Mouse (Mus musculus): ENCODE data around the gene Samd7. TPM values are rescaled to one million over a fixed set of nuclear protein-coding genes. Genes with fewer than 3 reads are reported as not detected.

Gene Samd7
- polyA plus RNA-seq, 1 experiment from 2014 or later: not detected

DNA sequence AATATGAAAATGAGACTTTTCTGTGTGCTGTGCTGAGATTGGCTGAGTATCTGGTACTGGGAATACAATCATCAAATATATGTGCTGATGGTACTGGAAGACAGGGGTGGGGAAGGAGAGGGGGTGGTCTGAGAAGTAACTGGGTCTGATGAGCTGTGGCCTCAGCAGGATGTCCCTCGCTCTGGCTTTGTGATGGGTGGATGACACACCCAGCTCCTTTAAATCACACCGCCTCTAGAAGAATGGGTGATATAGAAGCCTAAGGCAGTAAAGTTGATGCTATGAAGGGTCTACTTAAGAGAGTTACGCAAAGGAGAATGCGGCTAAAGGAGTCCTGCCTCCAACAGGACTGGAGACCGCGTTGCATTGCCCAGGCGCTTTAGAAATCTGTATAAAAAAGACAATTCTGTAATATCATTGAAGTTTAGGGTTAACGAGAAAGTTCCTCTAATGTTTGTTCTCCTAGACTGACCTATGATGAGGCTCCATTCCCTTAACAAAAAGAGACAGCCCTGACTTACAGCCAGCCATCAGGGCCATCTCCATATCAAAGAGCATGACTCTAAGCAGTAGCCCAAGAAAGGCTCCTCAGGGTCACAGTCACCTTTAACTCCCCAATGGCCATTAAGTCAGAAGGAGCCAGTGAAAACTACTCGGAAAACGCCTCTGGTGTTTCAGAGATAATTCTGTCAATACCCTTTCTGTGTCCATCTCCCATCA, 21.8 kb upstream of the Samd7 start:
- no peak overlapping the region for H3K27ac ChIP-seq (replicated peaks)
- DNase-seq (ENCODE audit: low spot score): no peak
- H3K9me3 ChIP-seq: no peaks in the 10 kb centered on the region
- no peaks in the 10 kb centered on the region for H3K4me1 ChIP-seq
- H3K4me3 ChIP-seq: no peak overlapping the region
- WGBS: 57% methylated on average over 10 of the region's 10 CpGs
- no peaks in the 10 kb centered on the region for H3K27me3 ChIP-seq (replicated peaks; ENCODE audit: low read depth, poor library complexity, severe bottlenecking)
- no peaks in the 10 kb centered on the region for H3K36me3 ChIP-seq (replicated peaks)

DNA sequence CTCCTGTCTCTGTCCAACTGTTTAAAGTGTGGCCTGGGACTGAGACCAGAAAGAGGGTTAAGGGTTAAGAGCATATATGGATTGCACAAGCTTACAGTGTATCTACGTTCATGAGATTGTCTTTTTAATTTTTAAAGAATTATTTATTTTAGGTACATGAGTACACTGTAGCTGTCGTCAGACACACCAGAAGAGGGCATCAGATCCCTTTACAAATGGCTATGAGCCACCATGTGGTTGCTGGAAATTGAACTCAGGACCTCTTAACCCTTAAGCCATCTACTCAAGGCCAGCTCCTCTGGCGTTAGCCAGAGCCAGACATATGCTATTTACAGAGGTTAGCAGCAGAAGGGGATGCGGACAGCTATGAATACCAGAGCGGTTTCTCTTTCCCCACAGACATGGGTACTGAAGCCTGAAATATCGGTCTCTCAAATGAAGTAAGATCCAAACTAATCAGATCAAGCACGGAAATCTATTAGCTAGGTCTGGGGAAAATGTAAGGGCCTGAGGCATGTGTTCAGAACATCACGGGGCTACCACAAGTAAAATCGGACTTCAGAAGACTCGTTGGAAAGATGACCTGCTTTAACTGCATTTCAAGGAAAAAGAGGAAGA, 21.1 kb upstream of the Samd7 start:
- Histone ChIP-seq H3K9me3 (no peaks in the 10 kb centered on the region), H3K27me3 (replicated peaks; ENCODE audit: low read depth, poor library complexity, severe bottlenecking) (no peaks in the 10 kb centered on the region), H3K27ac (replicated peaks) (no peak overlapping the region), H3K4me1 (no peaks in the 10 kb centered on the region), H3K4me3 (no peak overlapping the region), H3K36me3 (replicated peaks) (no peaks in the 10 kb centered on the region)
- no peak for DNase-seq (ENCODE audit: low spot score)
- WGBS: 82% methylated on average over 10 of the region's 10 CpGs

DNA sequence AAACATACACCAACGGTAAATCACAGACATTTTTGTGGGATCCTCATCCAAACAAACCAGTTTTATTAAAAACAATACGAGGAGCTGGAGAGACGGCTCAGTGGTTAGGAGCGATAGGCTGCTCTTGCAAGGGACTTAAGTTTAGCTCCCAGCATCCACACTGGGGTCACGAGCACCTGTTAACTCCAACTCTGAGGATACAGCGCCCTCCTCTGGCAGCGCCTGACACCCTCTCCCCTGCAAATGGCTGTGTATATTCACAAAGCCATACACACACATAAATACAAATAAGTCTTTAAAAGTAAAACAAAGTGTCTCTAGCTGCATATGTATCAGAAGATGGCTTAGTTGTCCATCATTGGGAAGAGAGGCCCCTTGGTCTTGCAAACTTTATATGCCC, 20.6 kb upstream of the Samd7 start:
- Histone ChIP-seq H3K9me3 (no peaks in the 10 kb centered on the region), H3K27ac (replicated peaks) (no peak overlapping the region), H3K4me1 (no peaks in the 10 kb centered on the region), H3K36me3 (replicated peaks) (no peaks in the 10 kb centered on the region), H3K4me3 (no peak overlapping the region), H3K27me3 (replicated peaks; ENCODE audit: low read depth, poor library complexity, severe bottlenecking) (no peaks in the 10 kb centered on the region)
- WGBS: 78% methylated on average over 7 of the region's 7 CpGs
- DNase-seq (ENCODE audit: low spot score): no peak

DNA sequence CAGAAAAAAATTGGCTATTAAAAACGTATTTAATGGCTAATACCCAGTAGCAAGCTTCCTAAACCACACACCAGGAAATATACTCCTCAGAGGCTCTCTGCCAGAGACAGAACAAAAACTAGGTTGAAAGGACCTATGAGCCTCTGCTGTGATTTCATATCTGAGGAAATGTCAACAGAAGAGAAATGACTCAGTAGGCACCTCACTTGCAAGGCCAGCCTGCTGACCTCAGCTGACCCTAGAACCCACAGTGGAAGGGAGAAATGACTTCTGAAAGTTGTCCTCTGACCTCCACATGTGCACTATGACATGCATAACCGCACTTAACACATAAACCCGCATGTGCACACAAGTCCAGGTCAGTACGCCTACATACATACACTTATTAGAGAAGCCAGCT, 18.9 kb upstream of the Samd7 start:
- no peak for DNase-seq (ENCODE audit: low spot score)
- Histone ChIP-seq H3K27ac (replicated peaks) (no peak overlapping the region), H3K9me3 (no peaks in the 10 kb centered on the region), H3K4me1 (no peaks in the 10 kb centered on the region), H3K36me3 (replicated peaks) (no peaks in the 10 kb centered on the region), H3K27me3 (replicated peaks; ENCODE audit: low read depth, poor library complexity, severe bottlenecking) (no peaks in the 10 kb centered on the region), H3K4me3 (no peak overlapping the region)
- WGBS: 76% methylated on average over 4 of the region's 4 CpGs

DNA sequence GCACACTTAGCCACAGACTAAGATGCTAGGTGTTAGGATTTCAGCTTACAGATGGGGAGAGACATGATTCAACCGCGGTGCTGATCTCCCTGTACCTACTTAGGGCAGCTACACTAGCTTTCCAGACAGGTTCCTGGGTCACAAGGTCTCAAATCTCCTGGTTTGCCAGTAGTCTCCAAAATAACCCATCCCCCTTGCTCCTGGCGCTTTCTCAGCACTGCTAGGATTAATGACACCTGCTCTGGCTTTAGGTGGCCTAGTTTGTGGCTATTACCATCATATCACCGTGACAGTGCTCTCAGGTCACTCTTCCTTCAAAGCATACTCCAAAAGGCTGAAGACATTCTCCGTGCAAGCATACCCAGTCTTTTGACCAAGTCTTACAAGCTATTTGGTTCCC, 17.0 kb upstream of the Samd7 start:
- Histone ChIP-seq H3K4me3 (no peak overlapping the region), H3K27me3 (replicated peaks; ENCODE audit: low read depth, poor library complexity, severe bottlenecking) (no peaks in the 10 kb centered on the region), H3K36me3 (replicated peaks) (no peaks in the 10 kb centered on the region), H3K9me3 (no peaks in the 10 kb centered on the region), H3K4me1 (no peaks in the 10 kb centered on the region), H3K27ac (replicated peaks) (no peak overlapping the region)
- DNase-seq (ENCODE audit: low spot score): no peak
- WGBS: 87% methylated on average over 5 of the region's 5 CpGs

DNA sequence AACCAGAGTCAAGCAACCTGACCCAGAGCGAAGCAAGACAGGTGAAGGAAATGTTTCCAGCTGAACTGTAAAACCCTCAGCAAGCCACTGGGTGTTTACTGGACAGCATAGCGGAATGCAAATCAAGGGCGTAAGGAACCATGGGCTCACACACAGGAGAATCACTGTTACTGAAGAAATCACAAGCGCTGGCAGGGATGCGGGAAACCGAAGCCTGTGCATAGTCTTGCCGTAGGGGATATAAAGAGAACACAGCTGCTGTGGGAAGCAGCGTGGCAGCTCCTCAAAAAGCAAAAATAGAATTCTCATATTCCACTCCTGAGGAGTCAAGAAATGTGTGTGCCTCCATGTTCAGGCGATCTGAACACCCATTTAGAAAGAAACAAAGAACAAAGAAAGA, 9.3 kb upstream of the Samd7 start:
- 76% methylated on average over 9 of the region's 9 CpGs for WGBS
- peak; percentile 18 for DNase-seq (ENCODE audit: low spot score)
- Histone ChIP-seq H3K4me3 (no peak overlapping the region), H3K27ac (replicated peaks) (0 out of 2 replicates have a peak overlapping the region, but pooled peaks have one; percentile 5), H3K9me3 (no peaks in the 10 kb centered on the region), H3K36me3 (replicated peaks) (no peaks in the 10 kb centered on the region), H3K27me3 (replicated peaks; ENCODE audit: low read depth, poor library complexity, severe bottlenecking) (no peaks in the 10 kb centered on the region), H3K4me1 (peaks cover 9% of the 10 kb centered on the region; the same call in 1 of the 2 replicates)

DNA sequence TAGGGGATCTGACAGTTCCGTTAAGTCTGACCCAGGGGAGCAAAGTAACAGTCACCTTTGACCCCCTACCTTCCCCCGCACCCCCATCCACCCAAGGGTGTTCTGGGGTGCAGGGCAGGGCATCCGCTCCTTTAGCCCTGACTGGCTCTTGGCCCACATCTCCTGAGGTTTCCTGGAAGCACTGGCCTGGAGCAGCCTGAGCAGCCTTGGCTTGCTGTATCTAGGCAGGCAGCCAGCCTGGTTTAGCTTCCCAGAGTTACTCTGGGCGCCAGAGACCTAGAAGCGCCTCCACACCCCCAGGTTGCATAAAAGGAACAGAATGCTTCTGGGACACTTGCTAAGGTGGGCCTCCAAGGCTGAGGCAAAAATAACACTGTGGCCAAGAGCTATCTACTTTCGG, 4.8 kb upstream of the Samd7 start:
- DNase-seq (ENCODE audit: low spot score): no peak
- Histone ChIP-seq H3K9me3 (peaks cover 3% of the 10 kb centered on the region; the same call in 1 of the 2 replicates), H3K36me3 (replicated peaks) (no peaks in the 10 kb centered on the region), H3K27ac (replicated peaks) (no peak overlapping the region), H3K27me3 (replicated peaks; ENCODE audit: low read depth, poor library complexity, severe bottlenecking) (no peaks in the 10 kb centered on the region), H3K4me3 (no peak overlapping the region), H3K4me1 (peaks cover 9% of the 10 kb centered on the region; the same call in 1 of the 2 replicates)
- 84% methylated on average over 6 of the region's 6 CpGs for WGBS

DNA sequence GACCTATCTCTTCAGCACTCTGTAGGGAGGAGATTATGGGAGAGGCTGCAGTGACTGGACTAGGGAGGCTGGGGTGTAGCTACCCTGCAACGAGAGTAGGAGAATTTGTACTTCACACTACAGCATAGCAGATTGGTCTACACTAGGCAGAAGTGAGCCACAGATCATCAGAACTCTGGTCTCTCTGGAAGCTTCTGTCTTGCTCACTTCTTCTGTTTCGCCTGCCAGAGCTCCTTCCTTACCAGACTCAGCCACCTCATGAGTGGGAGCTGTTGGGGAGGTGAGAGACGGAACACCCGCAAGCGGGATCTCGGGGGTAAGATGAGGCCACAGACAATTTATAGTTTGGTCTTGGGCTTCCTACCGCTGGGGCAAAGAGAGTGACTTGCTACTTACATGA, 3.2 kb upstream of the Samd7 start:
- H3K4me3 ChIP-seq: no peak overlapping the region
- no peaks in the 10 kb centered on the region for H3K27me3 ChIP-seq (replicated peaks; ENCODE audit: low read depth, poor library complexity, severe bottlenecking)
- no peaks in the 10 kb centered on the region for H3K36me3 ChIP-seq (replicated peaks)
- WGBS: 90% methylated on average over 7 of the region's 7 CpGs
- DNase-seq (ENCODE audit: low spot score): no peak
- no peak overlapping the region for H3K27ac ChIP-seq (replicated peaks)
- peaks cover 3% of the 10 kb centered on the region; the same call in 1 of the 2 replicates for H3K9me3 ChIP-seq
- H3K4me1 ChIP-seq: no peaks in the 10 kb centered on the region

DNA sequence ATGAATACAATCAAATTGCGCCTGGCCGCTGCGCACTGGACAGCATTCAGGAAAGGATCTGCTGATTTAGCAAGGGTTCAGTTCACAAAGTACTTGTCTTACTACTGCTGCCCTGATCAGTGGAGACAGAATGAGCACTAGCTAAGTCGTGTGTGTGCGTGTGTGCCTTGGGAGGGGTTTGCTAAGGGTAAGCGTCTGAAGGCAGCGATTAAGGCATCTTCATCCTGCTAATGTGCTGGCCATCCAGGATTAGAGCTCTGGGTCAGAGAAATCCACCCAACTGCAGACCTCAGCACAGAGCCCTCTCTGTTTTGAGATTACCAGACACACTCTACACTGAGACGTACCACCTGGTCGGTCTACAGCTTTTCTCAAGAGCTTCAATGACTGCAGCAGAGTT, 2.2 kb downstream of the Samd7 start:
- DNase-seq (ENCODE audit: low spot score): no peak
- H3K4me3 ChIP-seq: no peak overlapping the region
- H3K36me3 ChIP-seq (replicated peaks): no peaks in the 10 kb centered on the region
- no peak overlapping the region for H3K27ac ChIP-seq (replicated peaks)
- H3K9me3 ChIP-seq: peaks cover 3% of the 10 kb centered on the region; the same call in 1 of the 2 replicates
- H3K4me1 ChIP-seq: no peaks in the 10 kb centered on the region
- no peaks in the 10 kb centered on the region for H3K27me3 ChIP-seq (replicated peaks; ENCODE audit: low read depth, poor library complexity, severe bottlenecking)
- 90% methylated on average over 9 of the region's 9 CpGs for WGBS

DNA sequence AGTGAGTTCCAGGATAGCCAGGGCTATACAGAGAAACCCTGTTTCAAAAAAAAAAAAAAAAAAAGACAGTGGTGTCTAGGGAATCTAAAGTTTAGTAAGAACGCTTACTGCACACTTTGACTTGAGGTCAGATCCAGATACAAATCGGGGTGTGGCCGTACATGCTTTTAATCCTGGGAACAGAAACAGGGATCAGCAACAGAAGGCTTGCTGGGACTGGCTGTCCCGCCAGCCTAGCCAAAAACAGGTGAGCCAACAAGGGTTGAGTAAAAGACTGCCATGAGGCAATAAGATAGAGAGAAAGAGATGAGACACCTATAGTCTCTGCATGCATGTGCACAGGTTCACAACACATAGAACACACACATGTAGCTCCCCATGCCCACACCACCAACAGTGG, 8.6 kb downstream of the Samd7 start:
- 96% methylated on average over 4 of the region's 4 CpGs for WGBS

DNA sequence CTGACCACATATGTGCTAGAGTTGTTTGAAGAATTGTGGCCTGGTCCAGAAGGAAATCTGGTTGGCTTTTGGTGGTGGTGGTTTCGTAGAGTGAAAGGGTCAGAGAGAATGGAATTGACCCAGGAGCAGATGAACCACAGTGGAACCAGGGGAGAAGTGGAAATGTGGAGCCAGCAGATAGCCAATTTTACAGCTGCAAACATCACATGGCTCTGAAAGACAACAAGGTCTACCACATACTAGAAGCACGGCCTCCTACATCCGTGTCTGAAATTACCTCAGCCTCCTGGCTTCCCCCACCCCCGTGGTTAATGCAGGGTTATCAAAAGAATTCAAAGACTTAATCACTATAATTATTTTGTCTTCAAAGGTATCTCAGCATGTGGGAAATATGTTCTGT, 18.8 kb downstream of the Samd7 start:
- Histone ChIP-seq H3K36me3 (replicated peaks) (no peaks in the 10 kb centered on the region), H3K27ac (replicated peaks) (no peak overlapping the region), H3K4me3 (no peak overlapping the region), H3K4me1 (no peaks in the 10 kb centered on the region), H3K9me3 (no peaks in the 10 kb centered on the region), H3K27me3 (replicated peaks; ENCODE audit: low read depth, poor library complexity, severe bottlenecking) (no peaks in the 10 kb centered on the region)
- DNase-seq (ENCODE audit: low spot score): no peak
- 85% methylated on average over 4 of the region's 4 CpGs for WGBS

More for the DNA sequence above, 8.6 kb downstream of the Samd7 start:
- Histone ChIP-seq H3K9me3 (no peaks in the 10 kb centered on the region), H3K27me3 (replicated peaks; ENCODE audit: low read depth, poor library complexity, severe bottlenecking) (no peaks in the 10 kb centered on the region), H3K27ac (replicated peaks) (no peak overlapping the region), H3K4me3 (no peak overlapping the region), H3K4me1 (no peaks in the 10 kb centered on the region), H3K36me3 (replicated peaks) (no peaks in the 10 kb centered on the region)
- no peak for DNase-seq (ENCODE audit: low spot score)

DNA sequence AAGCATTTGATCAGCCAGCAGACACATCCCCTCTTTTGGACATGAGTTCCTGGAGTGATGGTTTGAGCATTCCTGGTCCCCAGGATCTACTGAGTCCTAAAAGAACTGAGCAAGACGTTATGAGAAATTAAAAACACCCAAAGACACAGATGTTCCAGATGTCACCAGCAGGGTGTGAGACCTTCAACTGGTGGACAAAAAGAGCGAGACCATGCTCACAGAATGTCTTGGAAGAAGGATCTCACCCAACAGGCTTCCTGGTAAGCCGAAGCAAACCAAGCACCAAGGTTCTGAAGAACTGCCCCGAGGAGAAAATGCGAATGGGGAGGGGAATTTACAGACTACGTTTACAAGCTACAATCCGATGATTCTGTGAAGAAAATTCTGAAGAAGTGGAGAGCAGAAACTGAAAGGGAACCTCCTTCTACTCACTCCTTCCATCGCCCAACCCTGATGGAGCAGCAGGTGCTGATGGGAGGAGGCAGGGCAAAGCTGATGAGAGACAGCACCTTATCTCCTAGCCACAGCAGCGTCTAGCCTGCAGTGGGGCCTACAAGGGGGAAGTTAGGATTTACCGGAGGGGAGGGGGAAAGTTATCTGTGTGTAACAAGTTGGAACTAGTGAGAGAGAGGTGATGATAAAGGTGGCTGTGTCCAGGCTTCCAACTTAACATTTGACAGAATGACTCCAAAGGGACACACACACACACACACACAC, 19.4 kb downstream of the Samd7 start:
- Histone ChIP-seq H3K27ac (replicated peaks) (no peak overlapping the region), H3K9me3 (no peaks in the 10 kb centered on the region), H3K36me3 (replicated peaks) (no peaks in the 10 kb centered on the region), H3K4me3 (no peak overlapping the region), H3K27me3 (replicated peaks; ENCODE audit: low read depth, poor library complexity, severe bottlenecking) (no peaks in the 10 kb centered on the region), H3K4me1 (0 out of 2 replicates have a peak, but pooled peaks cover 3% of the 10 kb centered on the region)
- 75% methylated on average over 10 of the region's 10 CpGs for WGBS
- DNase-seq (ENCODE audit: low spot score): no peak

DNA sequence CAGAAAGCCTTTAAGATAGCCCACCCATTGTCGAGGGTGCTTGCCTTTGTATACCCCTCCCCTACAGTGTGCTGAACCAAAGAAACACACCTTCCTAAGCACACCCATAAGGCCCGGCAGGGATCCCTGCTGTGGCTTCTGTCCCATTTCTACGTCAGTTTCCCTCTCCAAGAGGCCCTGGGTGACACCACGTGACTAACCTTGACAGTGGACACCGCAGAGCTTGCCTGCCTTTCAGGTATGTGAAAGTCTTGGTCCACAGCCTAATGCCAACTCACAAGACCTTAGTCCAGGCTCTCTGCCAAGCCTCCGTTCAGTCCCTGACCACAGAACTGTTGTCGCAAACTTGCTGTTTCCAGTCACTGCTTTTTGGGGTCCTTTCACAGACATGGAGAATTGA, 20.1 kb downstream of the Samd7 start:
- Histone ChIP-seq H3K27me3 (replicated peaks; ENCODE audit: low read depth, poor library complexity, severe bottlenecking) (no peaks in the 10 kb centered on the region), H3K4me1 (0 out of 2 replicates have a peak, but pooled peaks cover 3% of the 10 kb centered on the region), H3K4me3 (no peak overlapping the region), H3K36me3 (replicated peaks) (no peaks in the 10 kb centered on the region), H3K27ac (replicated peaks) (no peak overlapping the region), H3K9me3 (no peaks in the 10 kb centered on the region)
- 82% methylated on average over 7 of the region's 7 CpGs for WGBS
- no peak for DNase-seq (ENCODE audit: low spot score)
